Mouse (Mus musculus) kidney, embryonic 16.5 days (tissue): ENCODE measurements around the gene Sugct. TPM values are rescaled to one million over a fixed set of nuclear protein-coding genes. Genes with fewer than 3 reads are reported as not detected.

Experiments used
- ATAC-seq: fragments of 200-750 bp; cut with Nextera tagmentation; 2 replicates; pipeline ENCODE4 v1.8.0; 2017; ENCODE audit warnings: moderate TSS enrichment; ENCODE audit not compliant: low FRiP score, low TSS enrichment
- H3K27ac ChIP-seq: fragments of 300-500 bp; sonication (generic); 2 replicates; pipeline ENCODE4 v1.5.1; 2014; ENCODE audit warnings: low read length
- H3K27me3 ChIP-seq: fragments of 300-500 bp; sonication (generic); 2 replicates; pipeline ENCODE4 v1.6.1; 2014; ENCODE audit warnings: low read length, control low read depth, mixed read lengths; ENCODE audit not compliant: insufficient read depth
- H3K36me3 ChIP-seq: fragments of 300-500 bp; sonication (generic); 2 replicates; pipeline ENCODE4 v1.6.1; 2014; ENCODE audit warnings: low read length, control low read depth, mixed read lengths; ENCODE audit not compliant: insufficient read depth
- H3K4me1 ChIP-seq: fragments of 300-500 bp; sonication (generic); 2 replicates; pipeline ENCODE4 v1.6.1; 2014; ENCODE audit warnings: low read length, control low read depth, mixed read lengths; ENCODE audit not compliant: insufficient read depth
- H3K4me2 ChIP-seq: fragments of 300-500 bp; sonication (generic); replicated peaks from 2 replicates; pipeline ENCODE4 v1.6.1; 2014; ENCODE audit warnings: low read depth, low read length
- H3K4me3 ChIP-seq: fragments of 300-500 bp; sonication (generic); 2 replicates; pipeline ENCODE4 v1.5.1; 2014; ENCODE audit warnings: mild to moderate bottlenecking, low read length
- H3K9ac ChIP-seq: fragments of 300-500 bp; sonication (generic); replicated peaks from 2 replicates; pipeline ENCODE4 v1.6.1; 2014; ENCODE audit warnings: low read length
- H3K9me3 ChIP-seq: fragments of 300-500 bp; sonication (generic); 2 replicates; pipeline ENCODE4 v1.6.1; 2016; ENCODE audit warnings: low read length, control low read depth
- WGBS: fragments of 180-500 bp; shearing (Covaris S2); extraction: QIAGEN DNeasy Blood & Tissue Kit; methylation state at CpG from one replicate; pipeline ENCODE4 v1.1.7; 2014; 5-methylcytosine and 5-hydroxymethylcytosine counted together
- polyA plus RNA-seq: library from polyadenylated mRNA; unstranded; fragments of >200 nt; fragmentation: Nextera tagmentation; extraction: Ambion mirVana; gene quantifications from 2 replicates; pipeline ENCODE4 v1.2.1, GENCODE M21; 2015

Sugct gene
- polyA plus RNA-seq, 1 experiment from 2014 or later = 17.5 TPM

- WGBS = 68% methylated on average over 1 of the region's 1 CpGs
- Histone ChIP-seq H3K36me3 (no peaks in the 10 kb centered on the region), H3K27ac (no peak overlapping the region), H3K27me3 (no peaks in the 10 kb centered on the region), H3K9me3 (no peaks in the 10 kb centered on the region), H3K4me2 (no peak overlapping the region), H3K4me1 (no peaks in the 10 kb centered on the region), H3K9ac (no peak overlapping the region), H3K4me3 (no peak overlapping the region)
- ATAC-seq = no peak
Measured at GRCm38 (mm10) chr13:17030761-17031160, 664.6 kb downstream of the Sugct start.

- Histone ChIP-seq H3K4me3 (no peak overlapping the region), H3K36me3 (no peaks in the 10 kb centered on the region), H3K4me2 (no peak overlapping the region), H3K9me3 (no peaks in the 10 kb centered on the region), H3K9ac (no peak overlapping the region), H3K27ac (no peak overlapping the region), H3K27me3 (no peaks in the 10 kb centered on the region), H3K4me1 (no peaks in the 10 kb centered on the region)
- 40% methylated on average over 3 of the region's 3 CpGs for WGBS
- ATAC-seq = peak; percentile 39; the same call in 1 of the 2 replicates
Measured at GRCm38 (mm10) chr13:17028595-17028994, 666.8 kb downstream of the Sugct start.

DNA sequence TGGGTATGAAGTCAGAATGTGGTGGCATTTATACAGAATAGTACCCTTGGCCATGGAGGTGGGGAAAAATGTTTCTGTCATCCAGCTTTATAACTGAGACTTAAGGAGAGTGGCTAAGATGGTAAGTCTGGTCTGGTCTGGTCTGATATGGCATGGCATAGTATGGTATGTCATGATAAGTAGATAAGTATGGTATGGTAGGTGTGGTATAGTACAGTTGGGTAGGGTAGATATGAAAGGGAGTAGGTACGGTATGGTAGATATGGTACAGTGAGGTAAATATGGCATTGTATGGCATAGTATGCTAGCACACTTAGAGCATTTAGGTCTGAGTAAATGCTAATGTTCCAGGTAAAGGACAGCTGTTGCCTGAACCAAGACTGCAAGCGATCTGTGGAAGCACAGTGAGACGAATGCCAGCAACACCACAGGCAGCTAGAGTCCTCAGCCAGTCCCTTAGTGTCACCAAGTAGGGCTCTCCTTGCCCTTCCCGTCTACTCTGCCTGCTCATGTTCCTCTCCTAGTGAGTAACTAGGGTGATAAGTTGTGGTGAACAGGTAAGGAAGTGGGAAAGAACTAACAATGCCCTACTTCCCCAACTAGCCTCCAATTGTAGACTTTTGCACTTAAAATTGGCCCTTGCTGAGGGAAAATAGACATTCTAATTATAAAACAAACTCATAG is 667.4 kb downstream of the Sugct start:
- H3K9me3 ChIP-seq = no peaks in the 10 kb centered on the region
- H3K4me2 ChIP-seq = no peak overlapping the region
- H3K4me1 ChIP-seq = no peaks in the 10 kb centered on the region
- H3K36me3 ChIP-seq = no peaks in the 10 kb centered on the region
- 88% methylated on average over 4 of the region's 4 CpGs for WGBS
- H3K27ac ChIP-seq = no peak overlapping the region
- no peaks in the 10 kb centered on the region for H3K27me3 ChIP-seq
- H3K9ac ChIP-seq = no peak overlapping the region
- peak; percentile 65; the same call in 1 of the 2 replicates for ATAC-seq
- no peak overlapping the region for H3K4me3 ChIP-seq

GRCm38 (mm10) chr13:17027001-17027400 is 668.4 kb downstream of the Sugct start:
- no peak for ATAC-seq
- 85% methylated on average over 2 of the region's 2 CpGs for WGBS
- Histone ChIP-seq H3K4me1 (no peaks in the 10 kb centered on the region), H3K36me3 (no peaks in the 10 kb centered on the region), H3K4me2 (no peak overlapping the region), H3K4me3 (no peak overlapping the region), H3K9ac (no peak overlapping the region), H3K27me3 (no peaks in the 10 kb centered on the region), H3K9me3 (no peaks in the 10 kb centered on the region), H3K27ac (no peak overlapping the region)

DNA sequence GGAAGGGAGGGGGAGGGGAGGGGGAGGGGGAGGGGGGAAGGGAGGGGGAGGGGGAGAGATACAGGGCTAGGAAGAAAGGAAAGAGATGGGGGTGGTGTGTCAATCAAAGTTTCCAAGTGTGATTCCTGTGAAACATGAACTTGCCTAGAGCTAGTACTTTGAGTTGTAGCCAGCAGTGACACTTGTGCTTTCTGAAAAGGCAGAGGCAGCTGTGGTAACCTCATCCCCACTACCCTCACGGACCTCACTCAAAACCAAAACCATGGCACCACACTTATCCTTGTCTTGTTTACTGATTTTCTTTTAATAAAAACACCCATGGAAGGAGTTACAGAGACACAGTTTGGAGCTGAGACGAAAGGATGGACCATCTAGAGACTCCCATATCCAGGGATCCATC is 698.9 kb downstream of the Sugct start:
- Histone ChIP-seq H3K4me3 (no peak overlapping the region), H3K4me1 (no peaks in the 10 kb centered on the region), H3K27ac (no peak overlapping the region), H3K27me3 (no peaks in the 10 kb centered on the region), H3K36me3 (no peaks in the 10 kb centered on the region), H3K9me3 (no peaks in the 10 kb centered on the region), H3K9ac (no peak overlapping the region), H3K4me2 (no peak overlapping the region)
- ATAC-seq = no peak
- WGBS = 74% methylated on average over 2 of the region's 2 CpGs

- no peaks in the 10 kb centered on the region for H3K36me3 ChIP-seq
- H3K4me2 ChIP-seq = no peak overlapping the region
- no peak overlapping the region for H3K9ac ChIP-seq
- no peak for ATAC-seq
- H3K27ac ChIP-seq = no peak overlapping the region
- no peaks in the 10 kb centered on the region for H3K27me3 ChIP-seq
- no peaks in the 10 kb centered on the region for H3K9me3 ChIP-seq
- WGBS = 66% methylated on average over 3 of the region's 3 CpGs
- H3K4me1 ChIP-seq = no peaks in the 10 kb centered on the region
- H3K4me3 ChIP-seq = no peak overlapping the region
Measured at GRCm38 (mm10) chr13:16995321-16995720, 700.0 kb downstream of the Sugct start.

GRCm38 (mm10) chr13:16977743-16978142 is 717.6 kb downstream of the Sugct start:
- no peak overlapping the region for H3K9ac ChIP-seq
- no peaks in the 10 kb centered on the region for H3K9me3 ChIP-seq
- H3K4me1 ChIP-seq = no peaks in the 10 kb centered on the region
- no peaks in the 10 kb centered on the region for H3K27me3 ChIP-seq
- H3K27ac ChIP-seq = no peak overlapping the region
- no peak overlapping the region for H3K4me2 ChIP-seq
- no peaks in the 10 kb centered on the region for H3K36me3 ChIP-seq
- 61% methylated on average over 6 of the region's 6 CpGs for WGBS
- no peak for ATAC-seq
- H3K4me3 ChIP-seq = no peak overlapping the region

- Histone ChIP-seq H3K4me1 (no peaks in the 10 kb centered on the region), H3K9ac (no peak overlapping the region), H3K9me3 (no peaks in the 10 kb centered on the region), H3K27ac (no peak overlapping the region), H3K27me3 (no peaks in the 10 kb centered on the region), H3K4me3 (no peak overlapping the region), H3K4me2 (no peak overlapping the region), H3K36me3 (no peaks in the 10 kb centered on the region)
- ATAC-seq = no peak
- 92% methylated on average over 2 of the region's 2 CpGs for WGBS
Measured at GRCm38 (mm10) chr13:16971277-16971676, 724.1 kb downstream of the Sugct start.

DNA sequence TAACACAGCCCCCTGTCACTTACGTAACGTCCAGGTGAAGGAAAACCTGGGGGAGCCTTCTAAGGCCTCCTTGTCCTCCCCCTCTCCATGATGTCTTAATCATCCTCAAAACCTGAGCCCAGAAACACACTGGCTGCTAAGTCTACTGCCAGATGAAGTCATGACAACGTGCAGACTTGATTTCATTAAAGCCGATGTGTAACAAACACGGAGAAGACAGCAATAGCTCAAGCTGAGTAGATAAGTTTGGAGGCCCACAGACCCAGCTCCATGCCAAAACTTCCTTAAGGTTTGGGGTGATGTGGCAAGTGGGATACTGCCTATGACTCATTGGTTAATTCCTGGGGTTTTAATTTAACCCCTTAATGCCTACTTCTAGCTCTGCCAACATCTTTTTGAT is 726.4 kb downstream of the Sugct start:
- H3K36me3 ChIP-seq = no peaks in the 10 kb centered on the region
- H3K9ac ChIP-seq = no peak overlapping the region
- H3K27ac ChIP-seq = no peak overlapping the region
- ATAC-seq = no peak
- H3K27me3 ChIP-seq = no peaks in the 10 kb centered on the region
- no peak overlapping the region for H3K4me2 ChIP-seq
- WGBS = 82% methylated on average over 5 of the region's 5 CpGs
- H3K4me1 ChIP-seq = no peaks in the 10 kb centered on the region
- H3K9me3 ChIP-seq = no peaks in the 10 kb centered on the region
- H3K4me3 ChIP-seq = no peak overlapping the region

GRCm38 (mm10) chr13:16964823-16965475 is 730.4 kb downstream of the Sugct start:
- Histone ChIP-seq H3K27ac (no peak overlapping the region), H3K4me1 (no peaks in the 10 kb centered on the region), H3K36me3 (no peaks in the 10 kb centered on the region), H3K27me3 (no peaks in the 10 kb centered on the region), H3K4me2 (no peak overlapping the region), H3K4me3 (no peak overlapping the region), H3K9ac (no peak overlapping the region), H3K9me3 (no peaks in the 10 kb centered on the region)
- 77% methylated on average over 4 of the region's 4 CpGs for WGBS
- no peak for ATAC-seq
